8 mouse cellular contexts compared by ENCODE assay signal in genomic region chr13:49341012-49341830, GRCm38 (mm10). TPM values are rescaled to one million over a fixed set of nuclear protein-coding genes. Genes with fewer than 3 reads are reported as not detected.
DNase-seq lines count a peak whose midpoint lies in the region; ATAC-seq and TF ChIP-seq lines count a peak whose summit lies in the region.

Gene Bicd2 (plus strand): TSS chr13:49341585.

- peak; percentile 80 for TF ChIP-seq POLR2A in cortical plate, adult 2 months (IDR thresholded peaks at IDR 0.05; ENCODE audit: extremely low read depth, insufficient read depth, low read length)

- ATAC-seq in activated CD4-positive, CD25-positive, alpha-beta regulatory T cell, adult 4 months: peak; percentile 98

- H3K4me3 ChIP-seq in cortical plate, adult 2 months (ENCODE audit: insufficient read depth, low read length): peak within 1 kb of the TSS; percentile 66
- H3K4me3 ChIP-seq in megakaryocyte, embryonic 14.5 days (replicated peaks): peak within 1 kb of the TSS; percentile 94

- peak; percentile 92 to 95 for DNase-seq in gastrocnemius, adult 8-10 months (ENCODE audit: low spot score in 2 of 2)
- peak; percentile 79 for DNase-seq in hindlimb bud, embryonic 11.5 days (ENCODE audit: extremely low spot score, low read depth, low spot score)
- peak; percentile 86 to 98 for DNase-seq in left cerebral cortex, adult 8-10 months (ENCODE audit: low spot score in 2 of 2)
- peak; percentile 98 to 99 for DNase-seq in right cerebral cortex, postnatal 10 days (ENCODE audit: low spot score in 2 of 2)
- DNase-seq in urinary bladder, postnatal 25 days (ENCODE audit: low spot score): peak; percentile 83

- H3K9me3 ChIP-seq in megakaryocyte, embryonic 14.5 days: no peaks in the 10 kb centered on the region

- H3K27ac ChIP-seq in cortical plate, adult 2 months (ENCODE audit: insufficient read depth, low read length): peak within 1 kb of the TSS; percentile 25

- TF ChIP-seq CTCF in cortical plate, adult 2 months (IDR thresholded peaks at IDR 0.05; ENCODE audit: extremely low read depth, insufficient read depth, low read length): no peak

- H3K27me3 ChIP-seq in megakaryocyte, embryonic 14.5 days (replicated peaks): no peaks in the 10 kb centered on the region

- H3K4me1 ChIP-seq in cortical plate, adult 2 months (ENCODE audit: control insufficient read depth, insufficient read depth, low read length): peaks cover 15% of the 10 kb centered on the region
- H3K4me1 ChIP-seq in megakaryocyte, embryonic 14.5 days: peaks cover 84% of the 10 kb centered on the region

- peaks cover 28% of the 10 kb centered on the region for H3K36me3 ChIP-seq in megakaryocyte, embryonic 14.5 days (replicated peaks; ENCODE audit: low read length)

RNA-seq across cellular contexts. Expression of gene Bicd2, which starts in this region (rescaled TPM):
- polyA plus RNA-seq in activated CD4-positive, CD25-positive, alpha-beta regulatory T cell, adult 4 months (2017; shearing (Covaris generic)): 1 to 10 TPM; 5.8 to 6.2 TPM
- 49.5 and 52.0 TPM in 2 replicates for polyA plus RNA-seq in cortical plate, adult 2 months (2012; rRNA removed)
- 10 to 100 TPM; 21.6 to 26.7 (median 24.6) TPM for total RNA-seq in gastrocnemius, adult 8-10 months (2022)
- total RNA-seq in left cerebral cortex, adult 8-10 months (2022): 10 to 100 TPM; 40.2 to 45.5 (median 43.1) TPM
- 21.2 and 22.5 TPM in 2 replicates for polyA plus RNA-seq in megakaryocyte, embryonic 14.5 days (2012; ENCODE audit: insufficient read depth, low replicate concordance)

Comparison
In these comparisons a context has a peak if more than half of its experiments do, and no peak if none do; other contexts are left out.
1. Peak in every context shown above with its lines: DNase-seq, ATAC-seq, H3K4me3 ChIP-seq and H3K27ac ChIP-seq.